Comparison of ENCODE assay signal across 11 mouse cellular contexts in the genomic region with DNA sequence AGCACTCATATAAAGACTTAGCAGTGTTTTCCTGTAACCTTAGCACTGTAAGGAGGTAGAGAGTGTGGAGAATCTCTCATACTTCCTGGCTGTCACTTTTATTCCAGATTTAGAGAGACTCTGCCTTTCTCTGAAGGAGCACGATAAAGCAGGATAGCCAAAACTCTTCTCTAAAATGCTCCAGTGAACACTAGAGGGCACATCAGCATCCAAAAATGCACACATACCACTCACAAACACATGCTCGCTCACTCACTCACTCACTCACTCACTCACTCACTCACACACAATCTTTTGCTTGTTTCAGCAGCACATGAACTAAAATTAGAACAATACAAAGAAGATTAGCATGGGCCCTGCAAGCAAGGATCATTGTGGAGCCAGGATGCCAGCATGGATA. TPM values are rescaled to one million over a fixed set of nuclear protein-coding genes. Genes with fewer than 3 reads are reported as not detected.
DNase-seq lines count a peak whose midpoint lies in the region; ATAC-seq and TF ChIP-seq lines count a peak whose summit lies in the region.
"Had no signal": no experiment of that assay in that cellular context is flagged by ENCODE, and none has a peak within 500 bp of the region (broad histone marks: within the 10 kb centered on the region; RNA-seq: fewer than 3 reads in every experiment).

No protein-coding gene starts in this region.

- TF ChIP-seq CTCF in liver, adult 2 months (IDR thresholded peaks at IDR 0.05; ENCODE audit: low read depth, low read length), result no peak

- H3K4me1 ChIP-seq in heart, embryonic 10.5 days, result peaks cover 4% of the 10 kb centered on the region; the same call in 1 of the 2 replicates
- no peaks in the 10 kb centered on the region for H3K4me1 ChIP-seq in liver, adult 2 months (ENCODE audit: control insufficient read depth, insufficient read depth, low read length)
- no peaks in the 10 kb centered on the region for H3K4me1 ChIP-seq in liver, embryonic 11.5 days (replicated peaks; ENCODE audit: control insufficient read depth, insufficient read depth, low read length)
- H3K4me1 ChIP-seq: embryonic facial prominence, embryonic 15.5 days; hindbrain, embryonic 10.5 days had no signal

- no peak overlapping the region for H3K27ac ChIP-seq in heart, embryonic 10.5 days
- H3K27ac ChIP-seq in liver, adult 2 months (replicated peaks; ENCODE audit: insufficient read depth, low read depth, low read length), result no peak overlapping the region
- H3K27ac ChIP-seq in liver, embryonic 11.5 days (ENCODE audit: low read depth, low read length), result no peak overlapping the region
- H3K27ac ChIP-seq: embryonic facial prominence, embryonic 15.5 days; hindbrain, embryonic 10.5 days had no signal

- no peaks in the 10 kb centered on the region for H3K36me3 ChIP-seq in heart, embryonic 10.5 days
- no peaks in the 10 kb centered on the region for H3K36me3 ChIP-seq in liver, adult 2 months (ENCODE audit: control insufficient read depth, insufficient read depth, low read length)
- no peaks in the 10 kb centered on the region for H3K36me3 ChIP-seq in liver, embryonic 11.5 days (ENCODE audit: control insufficient read depth, insufficient read depth, low read length)
- H3K36me3 ChIP-seq: embryonic facial prominence, embryonic 15.5 days; hindbrain, embryonic 10.5 days had no signal

- H3K9ac ChIP-seq in liver, adult 2 months (ENCODE audit: low read depth, low read length), result no peak overlapping the region
- no peak overlapping the region for H3K9ac ChIP-seq in liver, embryonic 11.5 days (ENCODE audit: low read depth, low read length)
- H3K9ac ChIP-seq: embryonic facial prominence, embryonic 15.5 days had no signal

- no peak overlapping the region for H3K4me3 ChIP-seq in heart, embryonic 10.5 days
- no peak overlapping the region for H3K4me3 ChIP-seq in liver, adult 2 months (ENCODE audit: insufficient read depth, low read depth, low read length)
- H3K4me3 ChIP-seq in liver, embryonic 11.5 days (ENCODE audit: low read depth, low read length), result no peak overlapping the region
- H3K4me3 ChIP-seq: embryonic facial prominence, embryonic 15.5 days; hindbrain, embryonic 10.5 days had no signal

- WGBS in heart, embryonic 10.5 days, result 68% methylated on average over 2 of the region's 2 CpGs
- 38% methylated on average over 2 of the region's 2 CpGs for WGBS in liver, adult 2 months
- WGBS in liver, embryonic 11.5 days, result 67% methylated on average over 2 of the region's 2 CpGs

- no peak for TF ChIP-seq POLR2A in liver, adult 2 months (IDR thresholded peaks at IDR 0.05; ENCODE audit: extremely low read depth, insufficient read depth, low read length)

- H3K79me2 ChIP-seq in liver, adult 2 months (ENCODE audit: control insufficient read depth, insufficient read depth, low read length), result no peaks in the 10 kb centered on the region

- DNase-seq in heart, embryonic 10.5 days (ENCODE audit: low spot score), result peak; percentile 59
- no peak for DNase-seq in heart, adult 8-10 months (ENCODE audit: low spot score)
- DNase-seq in liver, adult 2 months (ENCODE audit: extremely low read depth, low read depth, low spot score), result peak; percentile 39
- DNase-seq in liver, embryonic 11.5 days (ENCODE audit: low spot score), result no peak
- peak; percentile 49 for DNase-seq in 416B (ENCODE audit: low read depth)
- peak; percentile 73 for DNase-seq in adipocyte (ENCODE audit: low spot score)
- DNase-seq in adrenal gland, postnatal 36 days, result no peak
- DNase-seq in thymus, postnatal 14 days, result no peak
- DNase-seq: cerebellum, postnatal 36 days had no signal

- no peaks in the 10 kb centered on the region for H3K27me3 ChIP-seq in heart, embryonic 10.5 days (ENCODE audit: insufficient read depth, poor library complexity, severe bottlenecking)
- H3K27me3 ChIP-seq in liver, adult 2 months (ENCODE audit: control insufficient read depth, insufficient read depth, low read length), result no peaks in the 10 kb centered on the region
- H3K27me3 ChIP-seq in liver, embryonic 11.5 days (replicated peaks; ENCODE audit: control insufficient read depth, insufficient read depth, low read length), result no peaks in the 10 kb centered on the region
- H3K27me3 ChIP-seq: embryonic facial prominence, embryonic 15.5 days had no signal

- no peak overlapping the region for H3K4me2 ChIP-seq in liver, embryonic 11.5 days
- H3K4me2 ChIP-seq: embryonic facial prominence, embryonic 15.5 days had no signal

- H3K9me3 ChIP-seq in heart, embryonic 10.5 days, result 0 out of 2 replicates have a peak, but pooled peaks cover 4% of the 10 kb centered on the region
- H3K9me3 ChIP-seq in liver, embryonic 11.5 days (ENCODE audit: control insufficient read depth, low read length), result no peaks in the 10 kb centered on the region
- H3K9me3 ChIP-seq: embryonic facial prominence, embryonic 15.5 days had no signal

- no peak for ATAC-seq in liver, embryonic 11.5 days (replicated peaks; ENCODE audit: low FRiP score)

RNA-seq across cellular contexts. Expression of gene March2, which starts 10.7 kb away (rescaled TPM):
- polyA plus RNA-seq in heart, embryonic 10.5 days (2016; fragmentation: Nextera tagmentation; extraction: Ambion mirVana), result 65.8 and 73.1 TPM in 2 replicates
- total RNA-seq in heart, adult 8-10 months (2022), result 100 to 1,000 TPM; 126 to 160 (median 136) TPM
- total RNA-seq in liver, adult 2 months (2014; rRNA removed), result 65.1 and 71.2 TPM in 2 replicates
- 92.3 and 94.0 TPM in 2 replicates for polyA plus RNA-seq in liver, adult 2 months (2012; rRNA removed)
- polyA plus RNA-seq in liver, embryonic 11.5 days (2014; fragmentation: Nextera tagmentation; extraction: Ambion mirVana), result 92.1 and 95.7 TPM in 2 replicates
- 100 to 1,000 TPM in 1 of 2 experiments, 10 to 100 TPM in 1; 92.9 to 119 TPM for total RNA-seq in adrenal gland, postnatal 36 days (2021)

RNA-seq across cellular contexts. Expression of gene Rab11b, which starts 31.1 kb away (rescaled TPM):
- polyA plus RNA-seq in heart, embryonic 10.5 days (2016; fragmentation: Nextera tagmentation; extraction: Ambion mirVana), result 316 and 329 TPM in 2 replicates
- total RNA-seq in heart, adult 8-10 months (2022), result 100 to 1,000 TPM; 248 to 275 (median 267) TPM
- total RNA-seq in liver, adult 2 months (2014; rRNA removed), result 23.3 and 45.2 TPM in 2 replicates
- 168 and 177 TPM in 2 replicates for polyA plus RNA-seq in liver, adult 2 months (2012; rRNA removed)
- 184 and 199 TPM in 2 replicates for polyA plus RNA-seq in liver, embryonic 11.5 days (2014; fragmentation: Nextera tagmentation; extraction: Ambion mirVana)
- total RNA-seq in adrenal gland, postnatal 36 days (2021), result 100 to 1,000 TPM; 231 to 299 TPM

RNA-seq across cellular contexts. Expression of gene Hnrnpm, which starts 42.6 kb away (rescaled TPM):
- polyA plus RNA-seq in heart, embryonic 10.5 days (2016; fragmentation: Nextera tagmentation; extraction: Ambion mirVana), result 281 and 336 TPM in 2 replicates
- total RNA-seq in heart, adult 8-10 months (2022), result 10 to 100 TPM; 76.0 to 96.9 (median 84.0) TPM
- total RNA-seq in liver, adult 2 months (2014; rRNA removed), result 49.9 and 53.7 TPM in 2 replicates
- 28.0 and 33.6 TPM in 2 replicates for polyA plus RNA-seq in liver, adult 2 months (2012; rRNA removed)
- 410 and 431 TPM in 2 replicates for polyA plus RNA-seq in liver, embryonic 11.5 days (2014; fragmentation: Nextera tagmentation; extraction: Ambion mirVana)
- total RNA-seq in adrenal gland, postnatal 36 days (2021), result 100 to 1,000 TPM; 136 to 171 TPM

RNA-seq across cellular contexts. Expression of gene Angptl4, which starts 52.4 kb away (rescaled TPM):
- 7.4 and 19.8 TPM in 2 replicates for polyA plus RNA-seq in heart, embryonic 10.5 days (2016; fragmentation: Nextera tagmentation; extraction: Ambion mirVana)
- 1 to 10 TPM; 2.9 to 9.8 (median 8.3) TPM for total RNA-seq in heart, adult 8-10 months (2022)
- 129 and 142 TPM in 2 replicates for total RNA-seq in liver, adult 2 months (2014; rRNA removed)
- 28.1 and 49.5 TPM in 2 replicates for polyA plus RNA-seq in liver, adult 2 months (2012; rRNA removed)
- 28.1 and 31.9 TPM in 2 replicates for polyA plus RNA-seq in liver, embryonic 11.5 days (2014; fragmentation: Nextera tagmentation; extraction: Ambion mirVana)
- total RNA-seq in adrenal gland, postnatal 36 days (2021), result 100 to 1,000 TPM in 1 of 2 experiments, 10 to 100 TPM in 1; 62.7 to 110 TPM

Comparison
In these comparisons a context has a peak if more than half of its experiments do, and no peak if none do; other contexts are left out.
1. DNase-seq: peak in heart, embryonic 10.5 days (single experiment), liver, adult 2 months (single experiment), 416B (single experiment) and adipocyte (single experiment); none in heart, adult 8-10 months (single experiment), liver, embryonic 11.5 days (single experiment), adrenal gland, postnatal 36 days (0 of 2) and thymus, postnatal 14 days (single experiment).